Mouse (Mus musculus) myocyte (in vitro differentiated cells): ENCODE results near the gene Myrf.

ENCODE experiments used
- E2F4 ChIP-seq: IDR thresholded peaks from one replicate; pipeline ENCODE4 v1.6.1; 2011; ENCODE audit warnings: mild to moderate bottlenecking, control low read depth, moderate library complexity; ENCODE audit not compliant: insufficient read depth
- POLR2A ChIP-seq: IDR thresholded peaks from one replicate; pipeline ENCODE4 v1.6.1; 2011; ENCODE audit warnings: low read depth, mild to moderate bottlenecking, control low read depth, moderate library complexity; ENCODE audit not compliant: insufficient read length
- POLR2AphosphoS2 ChIP-seq: IDR thresholded peaks from one replicate; pipeline ENCODE4 v1.6.1; 2011; ENCODE audit warnings: low read depth, control low read depth; ENCODE audit not compliant: insufficient read length
- USF1 ChIP-seq: IDR thresholded peaks from one replicate; pipeline ENCODE4 v1.6.1; 2011; ENCODE audit warnings: low read depth, mild to moderate bottlenecking, control low read depth, moderate library complexity

DNA sequence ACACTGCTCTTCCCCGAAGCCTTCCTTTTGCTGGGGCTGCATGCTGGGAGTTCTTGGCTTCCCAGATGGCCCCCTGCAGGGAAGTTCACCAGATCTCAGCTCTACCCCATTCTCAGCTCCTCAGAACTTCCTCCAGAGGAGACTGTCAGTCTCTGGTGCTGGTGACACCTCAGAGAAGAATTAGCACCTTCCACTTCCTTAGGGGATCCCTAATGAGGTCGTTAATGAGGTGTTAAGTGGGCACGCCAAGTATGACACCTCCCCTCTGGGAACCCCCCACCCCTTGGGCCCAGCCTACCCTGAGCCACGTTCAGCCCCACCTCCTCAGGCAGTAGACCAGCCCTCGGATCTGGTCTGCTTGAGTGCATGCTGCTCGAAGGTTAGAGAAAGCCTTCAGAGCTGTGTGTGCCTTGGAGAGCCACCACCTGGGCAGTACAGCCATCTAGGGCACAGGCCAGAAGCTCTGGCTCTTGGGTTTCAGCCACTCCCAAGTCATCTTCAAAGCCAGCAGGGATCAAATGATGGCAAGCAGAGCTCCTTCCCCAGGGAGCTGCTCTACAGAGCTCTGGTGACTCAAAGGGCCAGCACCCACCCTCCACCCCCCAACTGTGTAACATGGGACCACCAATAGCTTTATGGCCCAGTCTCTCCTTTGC is 38.2 kb upstream of the Myrf start:
- TF ChIP-seq POLR2A, result no peak
- TF ChIP-seq POLR2AphosphoS2, result no peak
- TF ChIP-seq USF1, result no peak
- TF ChIP-seq E2F4, result no peak
